Mouse (Mus musculus): ENCODE results near the gene Timm13.

DNA sequence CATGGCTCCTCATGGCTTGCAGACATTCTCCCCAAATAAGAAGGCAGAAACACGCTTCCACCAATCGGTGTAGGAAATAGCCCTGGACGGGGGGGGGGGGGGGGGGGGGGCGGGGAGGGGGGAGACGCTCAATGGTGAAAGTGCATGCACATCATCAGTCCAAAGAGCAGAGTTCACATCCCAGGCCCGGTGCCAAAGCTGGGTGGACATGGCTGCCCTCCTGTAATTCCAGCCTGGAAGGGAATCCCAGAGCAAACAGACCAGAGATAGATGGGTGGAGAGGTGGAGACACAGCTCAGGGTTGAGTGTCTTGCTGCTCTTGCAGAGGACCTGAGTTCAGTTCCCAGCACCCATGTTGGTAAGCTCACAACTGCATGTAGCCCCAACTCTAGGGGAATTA lies 29.8 kb downstream of the Timm13 start:
- TF ChIP-seq CTCF (IDR thresholded peaks at IDR 0.05) (no peak), EP300 (IDR thresholded peaks at IDR 0.05) (no peak)

Data from lung, postnatal 0 days (tissue).